Mouse (Mus musculus): ENCODE results near the gene Naxd.
A peak's percentile ranks its signal among the peaks of the same experiment; 100 is the strongest.
"Not testable (repeated sequence)": the region's sequence is repeated elsewhere in the genome, so short reads cannot be mapped to it uniquely, and the experiment has no call there.

Gene Naxd

GRCm38 (mm10) chr8:11475397-11475796 is 21.9 kb upstream of the Naxd start:
- DNase-seq = no peak

GRCm38 (mm10) chr8:11475876-11476275 is 21.4 kb upstream of the Naxd start:
- no peak for DNase-seq

GRCm38 (mm10) chr8:11476338-11477177 is 20.7 kb upstream of the Naxd start:
- peak; percentile 83 for DNase-seq

- DNase-seq = no peak
Observed at GRCm38 (mm10) chr8:11477178-11477553, 20.1 kb upstream of the Naxd start.

- peak; percentile 92 for DNase-seq
Observed at GRCm38 (mm10) chr8:11477811-11478761, 19.2 kb upstream of the Naxd start, which contains the start of gene Rab20. Gene Rab20, minus strand, starts transcription at chr8:11478710.

GRCm38 (mm10) chr8:11478807-11479527 is 18.3 kb upstream of the Naxd start:
- peak; percentile 52 for DNase-seq

- DNase-seq = peak; percentile 62
Observed at GRCm38 (mm10) chr8:11479591-11479990, 17.7 kb upstream of the Naxd start.

GRCm38 (mm10) chr8:11481876-11482275 is 15.4 kb upstream of the Naxd start:
- DNase-seq = no peak

- no peak for DNase-seq
Observed at GRCm38 (mm10) chr8:11482537-11482936, 14.8 kb upstream of the Naxd start.

- peak; percentile 81 for DNase-seq
Observed at GRCm38 (mm10) chr8:11486142-11486541, 11.2 kb upstream of the Naxd start.

DNA sequence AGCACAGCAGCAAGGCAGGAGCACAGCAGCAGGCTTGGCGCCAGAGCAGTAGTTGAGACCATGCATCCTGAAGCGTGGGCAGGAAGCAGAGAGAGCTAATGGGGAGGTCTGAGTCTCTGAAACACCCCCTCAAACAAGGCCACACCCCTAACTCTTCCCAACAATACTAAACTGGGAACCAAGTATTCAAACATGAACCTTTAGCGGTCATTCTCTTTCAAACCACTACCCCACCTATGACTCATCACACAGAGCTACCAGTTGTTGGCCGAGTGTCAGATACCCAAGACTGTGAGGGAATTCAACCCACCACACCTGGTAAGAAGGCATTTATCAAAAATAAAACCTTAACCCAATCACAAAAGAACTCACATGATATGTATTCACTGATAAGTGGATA is 10.1 kb upstream of the Naxd start:
- DNase-seq = no peak

GRCm38 (mm10) chr8:11492340-11492739 is 5.0 kb upstream of the Naxd start:
- DNase-seq = not testable (repeated sequence)

GRCm38 (mm10) chr8:11498281-11498680 is 975 bp downstream of the Naxd start:
- no peak for DNase-seq

DNA sequence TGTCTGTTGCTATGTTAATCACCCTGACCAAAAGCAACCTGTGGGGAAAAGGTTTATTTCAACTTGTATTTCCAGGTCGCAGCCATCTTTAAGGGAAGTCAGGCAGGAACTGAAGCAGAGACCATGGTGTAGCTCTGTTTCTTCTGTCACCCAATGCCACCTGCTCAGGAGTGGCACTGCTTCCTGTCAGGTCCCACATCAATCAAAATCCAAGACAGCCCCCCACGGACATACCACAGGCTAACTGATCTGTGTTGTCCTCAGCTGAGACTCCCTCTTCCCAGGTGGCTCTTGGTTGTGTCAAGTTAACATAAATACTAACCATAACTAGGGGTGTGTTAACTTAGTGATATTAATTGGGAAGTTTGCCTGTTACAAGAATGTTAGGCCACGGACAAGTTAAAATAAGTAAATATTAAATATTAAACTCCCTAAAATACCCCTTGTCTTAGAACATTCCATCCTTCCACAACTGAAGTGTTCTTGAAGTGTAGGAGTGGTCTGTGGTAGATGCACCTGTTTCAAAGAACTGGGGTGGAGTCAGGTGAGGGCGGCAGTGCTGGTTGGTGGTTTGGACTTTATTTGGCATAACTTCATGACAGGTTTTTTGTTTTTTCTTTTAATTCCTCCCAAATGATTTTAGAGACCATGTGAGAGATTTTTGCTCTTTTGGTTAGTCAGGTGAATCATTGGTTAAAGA is 1.6 kb downstream of the Naxd start:
- no peak for DNase-seq

- no peak for DNase-seq
Observed at GRCm38 (mm10) chr8:11503476-11504232, 6.3 kb downstream of the Naxd start.

DNA sequence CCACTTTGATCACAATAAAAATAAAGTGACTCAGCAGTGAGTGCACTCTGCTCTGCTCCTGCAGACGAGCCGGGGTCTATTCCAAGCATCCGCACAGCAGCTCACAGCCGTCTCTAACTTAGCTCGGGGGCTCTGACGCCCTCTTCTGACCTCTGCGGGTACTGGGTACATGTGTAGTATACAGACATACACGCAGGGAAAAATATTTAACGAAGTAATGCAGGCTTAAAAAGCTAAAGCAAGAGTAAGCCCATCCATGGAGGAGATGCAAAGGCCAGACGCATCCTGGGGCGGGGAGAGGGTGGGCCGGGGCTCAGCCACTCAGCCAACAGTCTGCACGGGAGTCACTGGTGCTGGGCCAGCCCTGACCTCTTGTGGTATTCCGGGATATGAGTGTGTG is 8.8 kb downstream of the Naxd start:
- no peak for DNase-seq

- peak; percentile 64 for DNase-seq
Observed at GRCm38 (mm10) chr8:11506802-11507201, 9.5 kb downstream of the Naxd start.

DNA sequence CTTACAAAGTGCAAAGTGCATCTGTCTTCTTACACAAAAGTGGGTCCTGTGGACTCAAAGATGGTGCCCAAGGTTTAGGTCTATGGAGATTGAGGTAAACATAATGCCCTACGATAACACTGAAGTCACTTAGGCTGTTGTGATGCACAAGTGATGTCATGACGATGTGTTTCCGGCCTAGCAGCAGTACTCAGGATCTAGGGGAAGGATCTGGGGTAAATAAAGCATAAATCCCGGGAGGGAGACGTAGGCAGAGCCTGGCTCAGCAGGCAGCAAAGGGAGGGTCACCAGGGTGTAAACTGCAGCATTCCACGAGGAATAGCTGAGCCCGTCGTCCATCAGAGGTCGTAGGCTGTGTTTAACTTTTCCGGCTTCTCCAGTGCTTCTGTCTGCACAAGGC is 11.6 kb downstream of the Naxd start:
- DNase-seq = no peak

GRCm38 (mm10) chr8:11510971-11511370 is 13.7 kb downstream of the Naxd start:
- no peak for DNase-seq

DNA sequence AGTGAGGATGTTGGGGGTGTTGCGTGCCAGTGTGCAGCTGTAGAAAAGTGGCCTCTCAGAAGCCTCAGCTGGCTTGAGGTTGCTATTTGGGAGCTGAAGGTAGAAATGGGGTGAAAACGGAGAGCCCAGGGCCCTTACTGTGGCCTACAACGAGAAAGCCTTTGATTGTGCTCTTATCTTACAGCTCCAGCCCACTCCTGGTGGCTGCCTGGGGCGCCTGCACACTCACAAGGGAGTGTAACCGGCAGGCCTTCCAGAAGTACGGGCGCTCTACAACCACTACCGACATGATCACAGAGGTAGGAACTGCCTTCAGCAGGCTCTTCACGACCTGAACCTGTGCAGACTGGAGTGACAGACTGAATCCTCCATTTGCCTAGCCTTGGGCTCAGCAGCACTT is 15.4 kb downstream of the Naxd start:
- DNase-seq = no peak

- DNase-seq = no peak
Observed at GRCm38 (mm10) chr8:11513247-11513646, 15.9 kb downstream of the Naxd start.

- DNase-seq = no peak
Observed at GRCm38 (mm10) chr8:11516292-11516691, 19.0 kb downstream of the Naxd start.

Measured in kidney, postnatal 14 days (tissue).